Mouse (Mus musculus) CD4-positive, CD25-positive, alpha-beta regulatory T cell, adult 4 months (primary cell): ENCODE results near the gene Egln2. TPM values are rescaled to one million over a fixed set of nuclear protein-coding genes. Genes with fewer than 3 reads are reported as not detected.

Source experiments
- ATAC-seq: one replicate; pipeline ENCODE4 v1.8.0; 2017
- polyA plus RNA-seq, 2 experiments: library from polyadenylated mRNA; unstranded; fragments of 100-300 nt; shearing (Covaris generic); gene quantifications; one replicate each; pipeline ENCODE4 v1.2.1; 2017

Gene Egln2
- polyA plus RNA-seq, 2 experiments from 2014 or later = 16.8 to 16.9 TPM

DNA sequence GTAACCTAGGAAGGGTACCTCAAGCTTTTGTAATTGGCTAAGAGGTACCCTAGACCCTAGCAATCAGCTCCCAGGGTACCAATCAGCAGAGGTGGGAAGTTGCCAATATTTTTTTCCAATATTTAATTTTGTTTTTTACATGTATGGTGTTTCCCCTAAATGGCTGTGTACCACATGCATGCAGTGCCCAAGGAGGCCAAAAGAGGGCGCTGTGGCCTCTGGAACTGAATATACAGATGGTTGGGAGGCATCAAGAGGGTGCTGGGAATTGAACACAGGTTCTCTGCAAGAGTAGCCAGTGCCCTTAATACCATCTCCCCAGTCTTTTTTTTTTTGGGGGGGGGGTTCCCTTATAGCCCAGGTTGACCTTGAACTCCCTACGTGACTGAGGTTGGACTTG lies 35.2 kb downstream of the Egln2 start:
- no peak for ATAC-seq

DNA sequence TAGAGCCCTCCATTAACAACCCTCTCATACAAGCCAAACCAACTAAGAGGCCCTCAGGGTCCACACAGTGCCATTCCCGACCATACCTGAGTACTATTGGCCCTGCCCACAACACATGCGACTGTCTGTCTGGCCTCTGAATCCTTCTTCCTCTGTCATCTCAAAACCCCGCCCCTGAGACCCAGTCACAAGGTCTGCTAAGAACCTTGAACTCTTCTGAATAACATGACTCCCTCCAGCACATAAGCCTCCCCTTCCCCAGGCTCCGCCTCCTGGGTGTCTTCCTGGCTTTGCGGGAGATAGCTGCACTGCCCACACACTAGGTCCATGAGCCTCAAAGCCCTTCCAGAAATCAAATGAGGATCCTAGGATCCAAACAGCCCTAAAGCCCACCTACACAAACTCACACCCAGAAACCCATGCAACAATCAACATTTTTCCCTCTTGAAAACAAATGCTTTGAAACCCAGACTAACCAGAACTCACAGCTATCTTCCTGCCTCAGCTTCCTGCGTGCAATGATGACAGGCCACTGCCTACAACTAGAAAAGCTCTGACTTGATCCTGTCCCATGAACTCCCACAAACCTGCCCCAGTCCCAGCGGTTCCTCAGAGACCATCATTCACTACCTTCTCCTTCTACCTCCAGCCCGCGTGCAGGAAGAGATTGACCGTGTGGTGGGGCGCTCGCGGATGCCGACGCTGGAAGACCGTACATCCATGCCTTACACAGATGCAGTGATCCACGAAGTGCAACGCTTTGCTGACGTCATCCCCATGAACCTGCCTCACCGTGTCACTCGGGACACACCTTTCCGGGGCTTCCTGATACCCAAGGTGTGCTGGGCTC lies 35.9 kb downstream of the Egln2 start:
- no peak for ATAC-seq

GRCm38 (mm10) chr7:27129811-27130210 lies 36.8 kb downstream of the Egln2 start:
- ATAC-seq = no peak

GRCm38 (mm10) chr7:27128946-27129345 lies 37.7 kb downstream of the Egln2 start:
- no peak for ATAC-seq

DNA sequence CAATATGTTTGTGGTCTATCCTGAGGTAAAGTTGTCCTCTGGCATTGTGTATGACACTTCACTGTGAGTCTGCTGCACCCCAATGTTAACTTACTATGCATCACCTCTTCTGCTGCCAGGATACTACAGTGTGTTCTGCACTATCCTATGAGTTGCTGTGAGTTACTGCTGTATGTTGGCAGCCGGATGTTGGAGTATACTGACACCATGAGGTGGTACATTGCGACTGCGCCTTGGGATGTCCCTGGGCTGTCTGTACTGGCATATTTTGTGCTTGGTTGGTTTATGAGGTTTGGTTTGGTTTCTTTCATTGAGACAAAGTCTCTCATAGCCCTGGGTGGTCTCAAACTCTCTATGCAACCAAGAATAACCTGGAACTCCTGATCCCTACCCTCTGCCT lies 38.4 kb downstream of the Egln2 start:
- ATAC-seq = no peak

DNA sequence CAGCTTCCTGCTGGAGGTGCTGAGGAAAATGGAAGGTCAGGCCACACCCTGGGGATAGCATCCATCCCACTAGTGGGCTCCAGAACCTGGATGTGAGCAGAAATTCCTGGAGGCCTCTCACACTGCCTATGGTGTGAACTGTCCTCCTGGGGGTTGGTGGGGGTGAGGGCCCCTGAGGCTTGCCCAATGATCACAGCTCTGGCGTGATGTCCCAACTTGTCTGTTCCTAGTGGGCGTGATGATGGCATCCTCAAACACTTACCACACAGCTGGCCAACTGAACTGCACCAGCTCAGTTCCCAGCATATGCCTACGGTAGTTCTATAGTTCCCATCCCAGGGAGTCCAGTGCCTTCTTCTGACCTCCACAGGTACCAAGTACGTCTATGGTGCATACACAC lies 41.6 kb downstream of the Egln2 start:
- ATAC-seq = no peak

DNA sequence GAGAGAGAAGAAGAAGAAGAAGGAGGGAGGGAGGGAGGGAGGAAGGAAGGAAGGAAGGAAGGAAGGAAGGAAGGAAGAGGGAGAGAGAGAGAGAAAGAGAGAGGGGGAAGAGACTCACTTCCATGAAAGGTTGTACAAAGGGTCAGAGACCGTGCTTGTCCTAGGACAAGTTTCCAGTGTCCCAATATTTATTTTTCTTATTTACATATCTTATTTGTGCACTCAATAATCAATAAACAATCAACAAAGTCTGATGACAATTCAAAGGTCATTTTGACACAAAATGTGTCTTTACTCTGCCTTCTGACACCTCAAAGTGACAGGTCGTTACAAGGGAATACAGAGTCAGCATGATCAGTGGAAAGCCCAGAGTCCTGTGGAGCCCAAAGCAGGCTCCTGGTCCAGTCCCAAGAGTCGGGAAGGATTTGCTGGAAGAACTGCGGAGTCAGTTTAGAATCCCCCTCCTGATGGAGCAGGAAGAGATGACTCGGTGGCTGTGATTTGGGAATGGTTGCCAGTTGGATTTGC lies 42.2 kb downstream of the Egln2 start:
- ATAC-seq = no peak

GRCm38 (mm10) chr7:27119676-27120075 lies 46.9 kb downstream of the Egln2 start, which contains the start of gene Cyp2f2:
Gene Cyp2f2 (plus strand): TSS chr7:27119909.
- ATAC-seq = no peak

GRCm38 (mm10) chr7:27118033-27118511 lies 48.5 kb downstream of the Egln2 start:
- ATAC-seq = no peak

DNA sequence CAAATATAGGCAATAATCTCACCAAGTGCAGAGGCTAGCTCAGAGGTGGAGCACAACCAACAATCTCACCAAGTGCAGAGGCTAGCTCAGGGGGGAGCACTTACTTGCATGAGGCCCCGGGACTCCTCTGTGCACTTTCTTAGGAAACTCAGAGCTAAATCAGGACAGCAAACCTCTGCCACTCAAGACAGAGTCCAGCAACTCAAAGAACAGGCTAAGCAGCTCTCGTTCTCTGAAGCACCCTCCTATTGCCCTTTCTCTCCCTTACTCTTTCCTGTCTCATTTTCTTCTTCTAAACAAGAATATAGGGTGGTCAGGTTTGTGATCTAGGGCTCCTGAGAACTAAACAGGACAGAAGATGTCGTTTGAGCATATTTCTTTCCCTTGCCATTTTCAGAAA lies 54.6 kb downstream of the Egln2 start:
- ATAC-seq = no peak

GRCm38 (mm10) chr7:27111038-27111437 lies 55.6 kb downstream of the Egln2 start:
- no peak for ATAC-seq

GRCm38 (mm10) chr7:27110327-27110726 lies 56.3 kb downstream of the Egln2 start:
- no peak for ATAC-seq

Other genes with a start within 250 kb of the Egln2 start
- gene Cyp2a22, start 227.4 kb downstream of the Egln2 start, polyA plus RNA-seq = not detected
- not detected for gene Cyp2a12, start 137.7 kb downstream of the Egln2 start, polyA plus RNA-seq
- gene Cyp2f2, start 46.9 kb downstream of the Egln2 start, polyA plus RNA-seq = not detected
- under 1 TPM in 1 of 2 experiments, not detected in 1; 0.78 TPM for gene Cyp2t4, start 13.1 kb downstream of the Egln2 start, polyA plus RNA-seq
- 100 to 1,000 TPM; 118 to 144 TPM for gene Rab4b, start 12.1 kb upstream of the Egln2 start, polyA plus RNA-seq
- gene Gm21983, start 14.3 kb upstream of the Egln2 start, polyA plus RNA-seq = not detected
- gene Mia, start 14.4 kb upstream of the Egln2 start, polyA plus RNA-seq = under 1 TPM in 1 of 2 experiments, not detected in 1; 0.52 TPM
- gene BC024978, start 29.0 kb upstream of the Egln2 start, polyA plus RNA-seq = 1 to 10 TPM; 3.8 to 6.0 TPM
- gene Snrpa, start 29.5 kb upstream of the Egln2 start, polyA plus RNA-seq = 10 to 100 TPM; 60.9 to 76.3 TPM
- gene Itpkc, start 61.9 kb upstream of the Egln2 start, polyA plus RNA-seq = 1 to 10 TPM; 1.9 to 2.5 TPM
- 10 to 100 TPM in 1 of 2 experiments, 1 to 10 TPM in 1; 8.7 to 10.8 TPM for gene Coq8b, start 66.2 kb upstream of the Egln2 start, polyA plus RNA-seq
- gene Numbl, start 91.6 kb upstream of the Egln2 start, polyA plus RNA-seq = under 1 TPM; 0.11 to 0.25 TPM
- 1 to 10 TPM in 1 of 2 experiments, under 1 TPM in 1; 0.77 to 2.0 TPM for gene Ltbp4, start 170.9 kb upstream of the Egln2 start, polyA plus RNA-seq
- gene Shkbp1, start 189.2 kb upstream of the Egln2 start, polyA plus RNA-seq = 10 to 100 TPM; 49.2 to 76.0 TPM
- gene Gm20479, start 190.6 kb upstream of the Egln2 start, polyA plus RNA-seq = not detected